Mouse (Mus musculus) midbrain, postnatal 0 days (tissue): ENCODE measurements at regions not wholly inside any gene's neighbourhood (a gene's known extent, or its start where the extent isn't known, plus 50 kb on each side); places are given as distances from the start of the nearest gene placed in this dataset.
"Not testable (repeated sequence)": the region's sequence is repeated elsewhere in the genome, so short reads cannot be mapped to it uniquely, and the experiment has no call there.

Experiments
- ATAC-seq: fragments of 200-750 bp; cut with Nextera tagmentation; 2 replicates; pipeline ENCODE4 v1.8.0; 2017; ENCODE audit warnings: moderate number of reproducible peaks, mild to moderate bottlenecking, moderate TSS enrichment, moderate library complexity; ENCODE audit not compliant: low FRiP score
- DNase-seq: peaks from one replicate; pipeline ENCODE4 v3.0.0-alpha.2; 2015; ENCODE audit warnings: low spot score
- H3K27ac ChIP-seq: fragments of 300-500 bp; sonication (generic); 2 replicates; pipeline ENCODE4 v1.5.1; 2014; ENCODE audit warnings: low read depth, mild to moderate bottlenecking, low read length, mixed read lengths
- H3K27me3 ChIP-seq: fragments of 300-500 bp; sonication (generic); 2 replicates; pipeline ENCODE4 v1.6.1; 2014; ENCODE audit warnings: low read length, control low read depth, mixed read lengths; ENCODE audit not compliant: insufficient read depth
- H3K36me3 ChIP-seq: fragments of 300-500 bp; sonication (generic); 2 replicates; pipeline ENCODE4 v1.6.1; 2014; ENCODE audit warnings: low read length, control low read depth, mixed read lengths; ENCODE audit not compliant: insufficient read depth
- H3K4me1 ChIP-seq: fragments of 300-500 bp; sonication (generic); 2 replicates; pipeline ENCODE4 v1.6.1; 2014; ENCODE audit warnings: mild to moderate bottlenecking, control low read depth, antibody characterized with exemption, low read length, mixed read lengths; ENCODE audit not compliant: insufficient read depth
- H3K4me2 ChIP-seq: fragments of 300-500 bp; sonication (generic); 2 replicates; pipeline ENCODE4 v1.6.1; 2014; ENCODE audit warnings: low read depth, mild to moderate bottlenecking, low read length, mixed read lengths; ENCODE audit not compliant: poor library complexity, severe bottlenecking
- H3K4me3 ChIP-seq: fragments of 300-500 bp; sonication (generic); 2 replicates; pipeline ENCODE4 v1.5.1; 2014; ENCODE audit warnings: low read depth, mild to moderate bottlenecking, low read length, moderate library complexity
- H3K9ac ChIP-seq: fragments of 300-500 bp; sonication (generic); replicated peaks from 2 replicates; pipeline ENCODE4 v1.6.1; 2014; ENCODE audit warnings: mild to moderate bottlenecking, low read length, moderate library complexity, mixed read lengths; ENCODE audit not compliant: poor library complexity, severe bottlenecking
- H3K9me3 ChIP-seq: fragments of 300-500 bp; sonication (generic); 2 replicates; pipeline ENCODE4 v1.6.1; 2016; ENCODE audit warnings: low read length, control low read depth
- CTCF ChIP-seq: IDR thresholded peaks from 2 replicates; pipeline ENCODE4 v1.5.1; 2016; ENCODE audit warnings: antibody characterized with exemption, mild to moderate bottlenecking
- WGBS: fragments of 180-500 bp; shearing (Covaris S2); extraction: QIAGEN DNeasy Blood & Tissue Kit; methylation state at CpG from one replicate; pipeline ENCODE4 v1.1.7; 2014; 5-methylcytosine and 5-hydroxymethylcytosine counted together

DNA sequence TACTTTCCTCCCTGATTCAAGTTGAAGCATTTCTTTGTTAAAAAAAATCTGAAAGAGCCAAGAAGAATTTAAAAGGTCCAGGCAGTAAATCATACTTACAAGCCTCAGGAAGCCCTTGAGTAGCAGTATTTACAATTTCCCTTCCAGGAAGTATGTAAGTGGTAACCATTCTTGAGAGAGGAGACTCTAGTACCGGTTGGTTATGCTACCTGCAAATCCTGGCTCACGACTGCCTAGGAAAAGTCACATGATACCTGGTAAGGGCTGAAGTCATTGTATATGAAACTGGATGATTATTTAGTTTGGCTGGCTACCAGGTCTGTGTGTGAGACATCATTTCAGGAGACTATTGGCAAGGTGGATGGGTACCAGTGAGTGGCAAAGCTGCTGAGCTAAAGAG is 524.0 kb upstream of the Igfbp7 start:
- Histone ChIP-seq H3K27ac (no peak overlapping the region), H3K4me1 (no peaks in the 10 kb centered on the region), H3K27me3 (no peaks in the 10 kb centered on the region), H3K4me3 (no peak overlapping the region), H3K9me3 (no peaks in the 10 kb centered on the region), H3K4me2 (no peak overlapping the region), H3K9ac (no peak overlapping the region), H3K36me3 (no peaks in the 10 kb centered on the region)
- DNase-seq: no peak
- no peak for TF ChIP-seq CTCF
- ATAC-seq: no peak
- WGBS: 93% methylated on average over 2 of the region's 2 CpGs

DNA sequence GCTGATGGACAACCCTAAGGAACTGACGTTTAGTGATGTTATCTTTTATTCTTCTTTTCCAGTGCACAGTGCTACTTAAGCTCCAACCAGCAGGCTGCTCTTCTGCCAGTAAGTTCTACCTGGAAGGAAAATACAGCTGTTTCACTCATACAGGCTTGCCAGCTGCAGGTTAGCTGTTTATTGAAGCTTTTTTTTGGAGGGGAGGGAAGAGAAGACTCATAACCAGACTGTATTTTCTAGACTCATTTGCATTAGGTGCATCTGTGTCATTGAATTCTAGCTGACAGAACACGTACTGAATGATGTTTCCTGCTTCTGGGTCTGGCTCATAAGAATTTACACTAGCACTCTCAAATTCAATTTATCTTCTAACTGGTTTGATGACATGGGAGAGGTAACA is 513.3 kb upstream of the Igfbp7 start:
- H3K4me3 ChIP-seq: no peak overlapping the region
- WGBS: 69% methylated on average over 2 of the region's 2 CpGs
- H3K9me3 ChIP-seq: no peaks in the 10 kb centered on the region
- no peak for DNase-seq
- no peak overlapping the region for H3K9ac ChIP-seq
- no peaks in the 10 kb centered on the region for H3K36me3 ChIP-seq
- H3K4me2 ChIP-seq: no peak overlapping the region
- no peak overlapping the region for H3K27ac ChIP-seq
- H3K27me3 ChIP-seq: no peaks in the 10 kb centered on the region
- no peak for ATAC-seq
- no peak for TF ChIP-seq CTCF
- H3K4me1 ChIP-seq: no peaks in the 10 kb centered on the region

DNA sequence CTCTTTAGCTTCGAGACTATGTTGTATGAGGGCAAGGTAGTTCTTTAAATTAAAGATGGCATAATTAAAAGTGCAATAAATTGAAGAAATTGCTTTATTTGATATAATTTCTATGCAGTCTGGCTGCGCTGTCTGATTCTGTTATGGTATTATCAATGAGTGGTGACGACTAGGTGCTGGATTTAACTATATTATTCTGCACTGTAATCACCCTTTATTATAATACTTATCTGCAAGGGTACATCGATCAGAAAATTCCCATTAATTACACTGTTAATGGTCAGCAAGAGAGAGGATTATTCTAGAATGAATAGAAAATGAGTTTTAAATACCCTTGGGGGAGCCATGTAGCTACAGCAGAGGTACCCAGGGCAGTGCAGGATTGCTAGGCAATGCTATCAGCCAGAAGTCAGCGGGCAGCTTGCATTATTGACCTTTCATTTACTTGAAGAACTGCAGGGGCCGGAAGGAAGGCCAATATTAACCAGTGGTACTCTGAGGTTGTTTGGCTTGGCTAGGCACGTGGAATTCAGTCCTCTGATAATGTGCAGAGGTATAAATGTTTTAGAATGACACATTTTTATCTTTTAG is 509.3 kb upstream of the Igfbp7 start:
- no peak overlapping the region for H3K27ac ChIP-seq
- no peak overlapping the region for H3K9ac ChIP-seq
- H3K36me3 ChIP-seq: no peaks in the 10 kb centered on the region
- TF ChIP-seq CTCF: no peak
- H3K9me3 ChIP-seq: no peaks in the 10 kb centered on the region
- WGBS: 40% methylated on average over 7 of the region's 7 CpGs
- H3K27me3 ChIP-seq: no peaks in the 10 kb centered on the region
- no peak overlapping the region for H3K4me3 ChIP-seq
- ATAC-seq (no peak), DNase-seq (peak; percentile 14)
- H3K4me1 ChIP-seq: no peaks in the 10 kb centered on the region
- H3K4me2 ChIP-seq: no peak overlapping the region

- Histone ChIP-seq H3K9me3 (no peaks in the 10 kb centered on the region), H3K27me3 (no peaks in the 10 kb centered on the region), H3K9ac (no peak overlapping the region), H3K36me3 (no peaks in the 10 kb centered on the region), H3K4me3 (no peak overlapping the region), H3K27ac (no peak overlapping the region), H3K4me1 (no peaks in the 10 kb centered on the region), H3K4me2 (no peak overlapping the region)
- DNase-seq: no peak
- no peak for TF ChIP-seq CTCF
- 48% methylated on average over 2 of the region's 2 CpGs for WGBS
- ATAC-seq: no peak
Observed at GRCm38 (mm10) chr5:77916375-77916774, 508.5 kb upstream of the Igfbp7 start.

DNA sequence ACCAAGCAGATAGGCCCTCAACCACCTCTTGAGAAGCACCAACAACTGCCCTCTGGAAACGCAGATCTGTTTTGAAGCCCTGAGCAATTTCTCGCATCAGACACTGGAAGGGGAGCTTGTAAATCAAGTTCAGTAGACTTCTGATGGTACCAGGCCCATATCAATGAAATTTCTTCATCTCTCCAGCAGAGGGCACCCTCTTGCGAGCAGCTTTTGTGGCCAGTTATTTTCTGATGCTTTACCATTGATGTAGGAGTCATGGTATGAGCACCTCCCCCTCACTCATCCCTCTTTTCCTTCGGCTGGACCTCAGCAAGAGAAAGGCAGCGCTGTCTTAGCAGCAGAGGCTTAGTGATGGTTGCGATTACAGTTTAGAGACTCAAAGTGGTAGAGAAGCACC is 501.4 kb upstream of the Igfbp7 start:
- peak; percentile 22 for DNase-seq
- H3K4me2 ChIP-seq: no peak overlapping the region
- peak; percentile 56 for TF ChIP-seq CTCF
- WGBS: 57% methylated on average over 6 of the region's 6 CpGs
- H3K9ac ChIP-seq: no peak overlapping the region
- H3K4me1 ChIP-seq: no peaks in the 10 kb centered on the region
- H3K36me3 ChIP-seq: no peaks in the 10 kb centered on the region
- no peaks in the 10 kb centered on the region for H3K9me3 ChIP-seq
- no peak for ATAC-seq
- no peak overlapping the region for H3K4me3 ChIP-seq
- H3K27me3 ChIP-seq: no peaks in the 10 kb centered on the region
- no peak overlapping the region for H3K27ac ChIP-seq

GRCm38 (mm10) chr5:77892024-77892423 is 484.2 kb upstream of the Igfbp7 start:
- not testable (repeated sequence) for ATAC-seq

More at GRCm38 (mm10) chr5:77892024-77892423, 484.2 kb upstream of the Igfbp7 start:
- DNase-seq, H3K4me3 ChIP-seq, H3K9ac ChIP-seq, H3K36me3 ChIP-seq, H3K27ac ChIP-seq, H3K9me3 ChIP-seq, H3K4me2 ChIP-seq, H3K4me1 ChIP-seq, H3K27me3 ChIP-seq: not testable (repeated sequence)
- whole genome bisulfite sequencing: 49% methylated on average over 1 of the region's 2 CpGs
